Mouse (Mus musculus) brain, embryonic 14.5 days (tissue): ENCODE measurements at regions not wholly inside any gene's neighbourhood (a gene's known extent, or its start where the extent isn't known, plus 50 kb on each side); places are given as distances from the start of the nearest gene placed in this dataset.

Experiments
- CTCF ChIP-seq: fragments of 200-500 bp; IDR thresholded peaks from 2 replicates; pipeline ENCODE4 v1.5.1; 2012; ENCODE audit warnings: inconsistent platforms, mild to moderate bottlenecking, moderate library complexity, borderline replicate concordance; ENCODE audit not compliant: insufficient read depth, insufficient read length; ENCODE audit errors: extremely low read depth
- POLR2A ChIP-seq: fragments of 200-500 bp; IDR thresholded peaks from 2 replicates; pipeline ENCODE4 v1.6.1; 2012; ENCODE audit warnings: mild to moderate bottlenecking, inconsistent platforms, borderline replicate concordance; ENCODE audit not compliant: poor library complexity, insufficient read depth, insufficient read length, severe bottlenecking; ENCODE audit errors: extremely low read depth

GRCm38 (mm10) chr2:74954101-74954500, 128.5 kb downstream of the Mtx2 start:
- TF ChIP-seq POLR2A (no peak), CTCF (no peak)
